Mouse (Mus musculus): ENCODE data around the gene Rcan2. TPM values are rescaled to one million over a fixed set of nuclear protein-coding genes. Genes with fewer than 3 reads are reported as not detected.
"Not testable (repeated sequence)": the region's sequence is repeated elsewhere in the genome, so short reads cannot be mapped to it uniquely, and the experiment has no call there.

The Rcan2 gene
- 100 to 1,000 TPM; 167 to 178 TPM for total RNA-seq (2021)

GRCm38 (mm10) chr17:43801077-43801476 is at the start of gene Rcan2:
Gene Rcan2 (plus strand): TSS chr17:43801351.
- peak; percentile 74 for DNase-seq

DNA sequence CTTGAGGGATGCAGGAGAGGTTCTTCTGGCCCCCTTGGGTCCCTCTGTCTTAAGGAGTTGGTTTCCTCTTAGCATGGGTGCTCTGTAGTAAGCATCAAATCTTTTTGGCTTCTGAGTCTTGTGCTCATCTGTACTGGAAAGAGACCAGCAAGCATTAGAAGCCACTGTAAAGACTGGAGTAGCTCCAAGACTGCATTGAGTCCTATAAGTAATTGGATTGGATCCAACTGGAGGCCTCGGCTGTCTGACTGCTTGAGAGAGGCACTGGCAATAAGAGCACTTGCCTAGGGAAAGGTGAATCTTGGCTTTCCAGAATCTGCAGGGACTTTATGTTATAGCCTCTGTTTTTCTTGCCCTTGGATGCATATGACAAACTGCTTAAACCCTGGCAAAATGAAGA is 48.3 kb upstream of the Rcan2 start:
- no peak for DNase-seq

GRCm38 (mm10) chr17:43754687-43755086 is 46.5 kb upstream of the Rcan2 start:
- no peak for DNase-seq

- DNase-seq: peak; percentile 50
These were observed 42.4 kb upstream of the Rcan2 start for GRCm38 (mm10) chr17:43758607-43759259.

DNA sequence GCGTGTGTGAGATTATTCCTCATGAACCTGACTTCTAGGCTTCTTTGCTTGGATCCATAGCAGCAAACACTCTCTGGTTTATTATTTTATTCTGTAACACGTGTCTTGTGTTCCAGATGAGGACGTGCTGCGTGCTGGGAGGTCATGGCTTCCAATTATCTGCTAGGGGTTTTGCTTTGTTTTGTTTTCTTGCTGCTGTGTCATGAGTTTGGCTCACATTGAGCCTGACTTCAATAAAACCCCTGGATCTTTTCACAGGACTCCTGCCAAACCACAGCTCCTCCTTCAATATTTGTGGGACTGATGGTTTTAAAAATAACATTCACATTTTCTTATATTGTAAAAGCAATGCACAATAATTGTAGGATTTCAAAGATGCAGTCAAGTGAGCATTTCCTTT is 16.6 kb upstream of the Rcan2 start:
- DNase-seq: no peak

DNA sequence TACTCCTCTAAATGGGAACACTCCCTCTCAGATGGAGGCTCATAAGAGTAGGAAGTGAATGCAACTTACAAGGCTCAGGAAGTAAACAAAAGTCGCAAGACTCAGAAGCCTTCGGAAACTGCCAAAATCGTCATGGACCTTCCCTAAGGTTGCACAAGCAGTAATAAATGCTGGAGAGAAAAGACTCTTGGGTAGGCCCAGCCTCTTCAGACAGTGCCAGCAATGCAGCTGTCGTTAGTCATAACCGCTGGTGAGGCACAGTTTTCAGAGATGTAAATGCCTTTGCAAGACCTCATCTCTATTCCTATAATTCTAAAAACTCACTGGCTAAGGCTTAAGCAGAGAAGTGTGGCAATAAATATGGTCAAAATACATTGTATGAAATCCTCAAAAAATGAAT is 12.9 kb upstream of the Rcan2 start:
- DNase-seq: no peak

DNA sequence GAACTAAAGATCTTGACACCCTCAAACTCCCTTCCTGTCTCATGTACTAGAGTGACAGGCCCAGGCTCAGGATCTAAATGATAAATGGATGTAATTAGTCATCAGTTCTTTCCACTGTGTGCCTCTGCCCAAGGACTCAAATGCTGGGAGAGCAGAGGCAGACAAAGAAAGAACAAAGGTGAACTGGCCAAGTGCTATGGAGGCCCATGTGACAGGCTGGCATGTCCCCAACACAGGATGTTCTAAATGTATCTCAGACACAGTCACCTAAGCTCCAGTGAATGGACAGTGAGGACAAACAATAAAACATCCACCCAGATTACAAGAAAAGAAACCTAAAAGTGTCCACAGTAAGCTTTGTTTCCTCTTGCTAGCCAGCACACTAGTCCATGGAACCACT is 11.8 kb upstream of the Rcan2 start:
- DNase-seq: peak; percentile 36

DNA sequence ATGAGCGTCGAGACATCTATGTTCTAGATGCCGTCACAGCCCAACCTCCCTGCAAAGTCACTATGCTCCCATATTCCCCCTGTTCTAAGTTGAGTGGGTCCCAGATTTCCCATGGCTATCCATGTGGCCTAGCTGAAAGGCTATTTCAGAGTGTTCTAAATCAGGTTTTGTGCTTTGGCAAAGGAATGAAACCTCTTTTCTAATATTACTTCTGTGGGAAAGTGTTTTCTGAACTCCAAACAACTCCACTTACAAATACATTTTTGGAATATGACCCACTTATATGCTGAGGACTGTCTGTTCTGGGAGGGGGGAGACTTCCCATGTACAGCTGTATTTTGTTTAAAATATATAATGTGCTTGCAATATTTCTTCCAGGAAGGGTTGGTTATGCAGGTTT is 9.4 kb upstream of the Rcan2 start:
- DNase-seq: no peak

- DNase-seq: peak; percentile 31
These were observed 6.3 kb upstream of the Rcan2 start for GRCm38 (mm10) chr17:43794731-43795280.

- peak; percentile 86 for DNase-seq
These were observed 633 bp downstream of the Rcan2 start for GRCm38 (mm10) chr17:43801595-43802373.

GRCm38 (mm10) chr17:43802414-43802813 is 1.3 kb downstream of the Rcan2 start:
- DNase-seq: peak; percentile 42

DNA sequence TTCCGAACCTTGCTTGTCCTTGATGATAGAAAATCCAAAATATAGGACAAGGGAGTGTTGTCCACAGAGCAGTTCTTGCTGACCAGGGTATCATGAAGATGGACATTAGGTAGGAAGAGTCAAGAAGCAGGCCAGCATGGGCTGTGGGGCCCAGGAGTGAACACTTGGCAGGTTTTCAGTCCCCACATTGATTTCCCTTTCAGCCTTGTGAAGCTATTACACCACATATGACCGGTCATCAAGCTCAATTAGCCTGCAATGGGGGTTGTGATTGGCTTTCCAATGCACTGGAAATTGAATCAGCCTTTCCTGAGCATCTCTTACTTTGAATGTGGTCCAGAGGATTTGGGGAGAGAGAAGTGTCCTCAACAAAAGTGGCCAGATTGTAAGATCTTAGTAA is 2.0 kb downstream of the Rcan2 start:
- no peak for DNase-seq

DNA sequence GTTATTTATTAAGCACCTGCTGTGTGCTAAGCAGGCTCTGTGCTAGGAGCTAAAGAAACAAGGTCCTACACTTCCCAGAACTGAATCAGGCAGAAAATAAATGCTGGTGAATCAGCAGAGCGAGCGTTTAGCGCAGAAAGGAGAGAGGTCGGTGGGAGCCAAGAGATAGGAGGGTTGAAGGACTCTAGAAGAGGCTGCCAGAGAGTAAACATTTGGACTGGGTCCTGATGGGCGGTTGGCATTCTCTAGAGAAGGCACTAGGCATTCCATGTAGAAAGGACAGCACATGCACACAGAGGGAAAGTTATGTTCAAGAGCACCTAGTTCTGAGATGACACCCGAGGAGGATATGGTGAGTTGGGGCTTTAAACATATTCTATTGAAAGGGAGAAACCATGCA is 2.6 kb downstream of the Rcan2 start:
- peak; percentile 56 for DNase-seq

DNA sequence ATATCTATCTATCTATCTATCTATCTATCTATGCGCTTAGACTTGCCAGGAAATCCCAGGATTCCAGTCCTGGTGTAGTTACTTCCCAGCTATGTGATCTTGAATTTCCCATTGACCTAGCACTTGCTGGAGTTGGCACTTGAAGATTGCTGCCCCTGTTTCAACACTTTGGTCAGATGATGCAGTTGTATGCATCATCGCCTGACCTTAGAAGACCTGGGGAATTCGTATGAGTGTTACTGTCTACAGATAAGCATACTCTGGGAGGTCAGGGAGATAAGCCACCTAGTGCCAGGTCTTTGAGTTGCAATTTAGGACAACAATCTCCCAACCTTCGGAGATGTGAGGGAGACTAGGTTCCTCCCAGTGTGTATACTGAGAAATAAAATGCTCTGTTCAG is 5.7 kb downstream of the Rcan2 start:
- no peak for DNase-seq

- no peak for DNase-seq
These were observed 10.3 kb downstream of the Rcan2 start for GRCm38 (mm10) chr17:43811453-43811852.

DNA sequence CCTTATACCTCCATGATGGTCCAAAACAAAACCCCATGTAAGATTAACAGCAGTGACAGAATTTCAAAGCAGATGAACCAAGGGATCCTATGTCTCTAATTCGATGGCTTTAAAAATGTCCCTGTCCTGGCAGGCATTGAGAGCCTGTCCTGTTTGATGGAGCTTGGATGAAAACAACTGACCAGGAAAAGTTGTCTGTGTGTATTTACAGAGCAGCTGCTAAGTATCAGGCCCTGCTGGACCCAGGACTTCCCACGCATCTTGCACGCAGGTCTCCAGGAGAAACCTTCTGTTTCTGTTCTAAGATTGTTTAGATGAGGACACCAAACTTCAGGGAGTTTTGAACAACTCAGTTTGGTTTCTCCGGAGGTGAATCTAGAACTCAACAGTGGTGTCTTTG is 14.2 kb downstream of the Rcan2 start:
- no peak for DNase-seq

GRCm38 (mm10) chr17:43816480-43816879 is 15.3 kb downstream of the Rcan2 start:
- DNase-seq: no peak

DNA sequence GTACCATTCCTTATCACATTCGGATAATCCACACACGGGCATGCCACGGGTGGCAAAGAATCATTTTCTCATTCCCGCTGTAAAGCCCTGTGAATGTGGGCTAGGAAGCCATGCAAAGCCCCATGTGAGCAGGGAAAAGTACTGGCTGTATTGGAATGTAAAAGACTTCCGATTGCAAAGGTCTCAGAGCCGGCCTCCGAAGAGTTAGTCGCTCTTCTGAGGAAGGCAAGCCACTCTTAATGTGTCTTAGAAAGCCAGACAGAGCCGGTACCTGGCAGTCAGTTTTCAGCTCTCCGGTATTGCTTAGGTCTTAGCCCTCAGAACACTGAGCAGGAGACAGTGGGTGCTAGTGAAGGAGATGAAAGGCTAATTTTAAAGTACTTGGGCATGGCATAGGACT is 16.0 kb downstream of the Rcan2 start:
- no peak for DNase-seq

GRCm38 (mm10) chr17:43818390-43818789 is 17.2 kb downstream of the Rcan2 start:
- no peak for DNase-seq

DNA sequence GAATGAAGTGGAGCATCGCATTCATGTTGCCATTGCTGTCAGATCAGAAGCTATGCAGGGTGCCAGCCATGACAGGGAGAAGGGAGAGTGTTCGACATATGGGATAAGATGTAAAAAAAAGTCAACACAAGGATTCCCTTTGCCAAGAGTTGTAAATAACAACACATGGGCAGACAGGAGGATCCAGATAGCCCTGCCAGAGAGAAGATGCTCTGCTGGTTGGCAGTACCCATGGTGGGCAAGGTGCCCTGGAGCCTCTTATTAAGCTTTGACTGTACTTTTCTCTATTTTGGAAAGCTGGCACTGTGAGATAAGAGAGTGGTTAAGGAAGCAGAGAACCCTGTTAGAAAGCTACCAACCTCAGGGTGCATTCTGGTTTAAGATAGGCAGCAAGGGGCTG is 19.8 kb downstream of the Rcan2 start:
- no peak for DNase-seq

DNA sequence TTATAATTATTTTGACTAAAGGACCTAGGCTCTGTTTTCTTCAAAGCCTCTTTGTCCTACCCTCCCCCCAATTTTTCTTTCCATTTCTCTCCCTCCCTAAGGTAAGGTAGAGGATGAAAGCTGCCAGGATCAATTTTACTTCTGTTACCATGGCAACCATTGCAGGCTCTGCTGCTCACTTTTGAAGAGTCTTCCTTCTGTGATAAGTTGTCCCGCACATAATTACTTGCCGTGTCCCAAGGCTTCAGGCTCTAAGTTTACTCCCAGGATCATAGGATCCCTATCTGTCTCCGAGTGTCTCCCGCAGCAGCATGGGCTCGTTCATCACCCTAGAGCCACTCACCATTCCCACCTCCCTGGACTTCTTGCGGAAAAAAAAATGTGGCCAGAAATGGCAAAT is 21.1 kb downstream of the Rcan2 start:
- no peak for DNase-seq

DNA sequence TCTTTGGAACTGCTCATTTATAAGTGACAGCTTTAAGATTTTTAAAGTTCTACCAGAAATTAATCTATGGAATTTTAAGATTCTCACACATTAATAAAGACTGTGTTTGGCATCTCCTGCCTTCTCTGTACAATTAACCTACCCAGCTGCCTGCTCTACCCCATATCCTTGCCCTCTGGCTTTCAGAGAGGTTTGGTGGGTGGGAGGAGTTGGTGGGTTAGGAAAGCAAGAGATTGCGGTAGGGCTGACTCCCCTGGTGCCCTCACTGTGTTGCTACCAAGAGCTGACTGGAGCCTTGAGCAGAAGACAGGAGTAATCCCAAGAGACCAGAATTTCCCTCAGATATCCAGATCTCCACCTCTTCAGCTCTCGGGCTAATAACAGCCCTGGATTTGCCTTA is 21.5 kb downstream of the Rcan2 start:
- no peak for DNase-seq

DNA sequence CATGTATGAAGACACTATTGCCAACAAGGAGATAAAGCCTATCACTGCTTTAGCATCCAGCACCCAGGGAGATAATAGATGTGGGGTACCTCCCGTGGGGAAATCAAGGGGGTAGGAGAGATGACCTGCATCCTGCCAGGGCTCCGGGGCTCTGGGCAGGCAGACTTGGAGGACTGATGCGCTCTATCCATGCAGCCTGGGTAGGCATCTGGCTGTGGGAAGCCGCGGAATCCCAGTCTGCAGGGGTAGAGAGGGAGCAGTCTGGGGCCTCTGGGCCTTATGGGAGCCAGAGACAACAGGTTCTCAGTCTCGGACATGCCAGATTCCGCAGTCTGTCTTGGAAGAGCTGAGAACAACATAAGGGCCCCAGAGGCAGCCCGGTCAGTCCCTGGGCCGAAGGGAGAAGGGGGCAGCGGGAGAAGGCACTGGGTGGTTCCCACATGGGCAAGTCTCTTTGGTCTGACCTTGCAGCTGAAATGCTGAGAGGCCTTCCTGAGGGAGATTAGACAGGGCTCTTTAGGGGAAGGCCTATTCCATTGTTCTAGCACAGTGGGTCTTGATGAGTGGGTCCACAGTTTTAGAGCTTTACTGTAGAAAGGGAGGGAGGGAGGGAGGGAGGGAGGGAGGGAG is 23.7 kb downstream of the Rcan2 start:
- peak; percentile 29 for DNase-seq

GRCm38 (mm10) chr17:43825411-43825785 is 24.2 kb downstream of the Rcan2 start:
- not testable (repeated sequence) for DNase-seq
